Mouse (Mus musculus) embryonic facial prominence, embryonic 14.5 days (tissue): Measurements from ENCODE around the gene Gm3183. TPM values are rescaled to one million over a fixed set of nuclear protein-coding genes. Genes with fewer than 3 reads are reported as not detected.
"Not testable (repeated sequence)": the region's sequence is repeated elsewhere in the genome, so short reads cannot be mapped to it uniquely, and the experiment has no call there.

Source experiments
- ATAC-seq: fragments of 200-750 bp; cut with Nextera tagmentation; 2 replicates; pipeline ENCODE4 v1.8.0; 2017; ENCODE audit warnings: low read depth, moderate number of reproducible peaks, moderate TSS enrichment
- DNase-seq: peaks from one replicate; pipeline ENCODE4 v3.0.0-alpha.2; 2015; ENCODE audit warnings: low spot score
- H3K27ac ChIP-seq: fragments of 300-500 bp; sonication (generic); replicated peaks from 2 replicates; pipeline ENCODE4 v1.5.1; 2014; ENCODE audit warnings: low read depth, mild to moderate bottlenecking, low read length, moderate library complexity
- H3K27me3 ChIP-seq: fragments of 300-500 bp; sonication (generic); replicated peaks from 2 replicates; pipeline ENCODE4 v1.6.1; 2014; ENCODE audit warnings: low read length; ENCODE audit not compliant: control insufficient read depth, insufficient read depth
- H3K36me3 ChIP-seq: fragments of 300-500 bp; sonication (generic); 2 replicates; pipeline ENCODE4 v1.6.1; 2014; ENCODE audit warnings: low read length, mixed read lengths; ENCODE audit not compliant: control insufficient read depth, insufficient read depth
- H3K4me1 ChIP-seq: fragments of 300-500 bp; sonication (generic); 2 replicates; pipeline ENCODE4 v1.6.1; 2014; ENCODE audit warnings: antibody characterized with exemption, low read length; ENCODE audit not compliant: control insufficient read depth, insufficient read depth
- H3K4me2 ChIP-seq: fragments of 300-500 bp; sonication (generic); 2 replicates; pipeline ENCODE4 v1.6.1; 2014; ENCODE audit warnings: low read depth, mild to moderate bottlenecking, low read length, moderate library complexity, mixed read lengths
- H3K4me3 ChIP-seq: fragments of 300-500 bp; sonication (generic); 2 replicates; pipeline ENCODE4 v1.5.1; 2014; ENCODE audit warnings: low read depth, mild to moderate bottlenecking, low read length
- H3K9ac ChIP-seq: fragments of 300-500 bp; sonication (generic); 2 replicates; pipeline ENCODE4 v1.6.1; 2014; ENCODE audit warnings: low read depth, mild to moderate bottlenecking, low read length, moderate library complexity, mixed read lengths
- H3K9me3 ChIP-seq: fragments of 300-500 bp; sonication (generic); 2 replicates; pipeline ENCODE4 v1.6.1; 2016; ENCODE audit warnings: low read length; ENCODE audit not compliant: control insufficient read depth
- WGBS: fragments of 180-500 bp; shearing (Covaris S2); extraction: QIAGEN DNeasy Blood & Tissue Kit; methylation state at CpG from one replicate; pipeline ENCODE4 v1.1.7; 2014; 5-methylcytosine and 5-hydroxymethylcytosine counted together
- polyA plus RNA-seq: library from polyadenylated mRNA; unstranded; fragments of >200 nt; fragmentation: Nextera tagmentation; extraction: Ambion mirVana; gene quantifications from 2 replicates; pipeline ENCODE4 v1.2.1, GENCODE M21; 2014

Gene Gm3183
- polyA plus RNA-seq, result not detected in 2 replicates

GRCm38 (mm10) chr5:94865136-94865535 lies at the start of gene Gm3183:
Gm3183 (plus strand) TSS chr5:94865436.
- not testable (repeated sequence) for H3K9ac ChIP-seq, H3K4me1 ChIP-seq, H3K27ac ChIP-seq, H3K4me2 ChIP-seq, ATAC-seq, DNase-seq, H3K27me3 ChIP-seq, H3K9me3 ChIP-seq, H3K36me3 ChIP-seq, H3K4me3 ChIP-seq
- no CpG with 5 or more reads among the region's 1 CpGs for WGBS

Other genes with a start within 250 kb of the Gm3183 start
- not detected in 2 replicates for gene Gm3147, start 249.1 kb upstream of the Gm3183 start, polyA plus RNA-seq
- not detected in 2 replicates for gene Gm6509, start 241.5 kb upstream of the Gm3183 start, polyA plus RNA-seq
- not detected in 2 replicates for gene Gm6205, start 217.1 kb upstream of the Gm3183 start, polyA plus RNA-seq
- gene Gm6367, start 123.2 kb downstream of the Gm3183 start, polyA plus RNA-seq, result not detected in 2 replicates
- not detected in 2 replicates for gene Gm7942, start 241.5 kb downstream of the Gm3183 start, polyA plus RNA-seq